Mouse (Mus musculus) B cell, adult 67 days (primary cell): ENCODE data around the gene Slc38a10. TPM values are rescaled to one million over a fixed set of nuclear protein-coding genes. Genes with fewer than 3 reads are reported as not detected.

Source experiments
- total RNA-seq, 2 experiments: library from RNA; stranded (reverse); gene quantifications; 4 replicates each; pipeline ENCODE4 v1.2.4; 2023

Slc38a10 gene
- total RNA-seq = 100 to 1,000 TPM; 103 to 108 TPM

GRCm38 (mm10) chr11:120151113-120151494, at the start of gene Slc38a10:
Gene Slc38a10 (minus strand): TSS chr11:120151346.

GRCm38 (mm10) chr11:120098588-120099511, 52.3 kb downstream of the Slc38a10 start, which contains the start of the genes Tepsin and Ndufaf8:
Gene Tepsin (minus strand): TSS chr11:120098731.
Gene Ndufaf8 (plus strand): TSS chr11:120098928.

GRCm38 (mm10) chr11:120086702-120087152, 64.4 kb downstream of the Slc38a10 start, which contains the start of gene Cep131:
Gene Cep131 (minus strand): TSS chr11:120086827.

Other genes with a start within 250 kb of the Slc38a10 start
- 10 to 100 TPM; 32.9 to 36.9 TPM for gene Chmp6, start 237.9 kb downstream of the Slc38a10 start, total RNA-seq
- 10 to 100 TPM; 21.3 to 21.7 TPM for gene Baiap2, start 208.6 kb downstream of the Slc38a10 start, total RNA-seq
- not detected for gene Aatk, start 104.2 kb downstream of the Slc38a10 start, total RNA-seq
- gene Cep131, start 64.5 kb downstream of the Slc38a10 start, total RNA-seq = 10 to 100 TPM; 16.6 to 21.7 TPM
- 10 to 100 TPM; 24.2 to 27.0 TPM for gene Tepsin, start 52.6 kb downstream of the Slc38a10 start, total RNA-seq
- gene Ndufaf8, start 52.4 kb downstream of the Slc38a10 start, total RNA-seq = 10 to 100 TPM; 30.3 to 47.7 TPM
- gene Bahcc1, start 81.6 kb upstream of the Slc38a10 start, total RNA-seq = under 1 TPM in 1 of 2 experiments, not detected in 1; 0.12 TPM
- gene Actg1, start 197.2 kb upstream of the Slc38a10 start, total RNA-seq = 1,000 to 10,000 TPM; 1,199 to 1,232 TPM
- gene Fscn2, start 210.2 kb upstream of the Slc38a10 start, total RNA-seq = not detected
- 10 to 100 TPM; 23.1 to 23.6 TPM for gene Faap100, start 227.4 kb upstream of the Slc38a10 start, total RNA-seq